Mouse (Mus musculus): ENCODE measurements at regions not wholly inside any gene's neighbourhood (a gene's known extent, or its start where the extent isn't known, plus 50 kb on each side); places are given as distances from the start of the nearest gene placed in this dataset.

- Histone ChIP-seq H3K4me3 (ENCODE audit: insufficient read depth, low read depth, low read length) (no peak overlapping the region), H3K27ac (ENCODE audit: insufficient read depth, low read depth, low read length) (no peak overlapping the region), H3K4me1 (ENCODE audit: control insufficient read depth, insufficient read depth, low read length) (no peaks in the 10 kb centered on the region)
- TF ChIP-seq POLR2A (IDR thresholded peaks at IDR 0.05; ENCODE audit: insufficient read depth, low read depth, low read length) (no peak), CTCF (IDR thresholded peaks at IDR 0.05; ENCODE audit: insufficient read depth, low read depth, low read length) (no peak)
- 70% methylated on average over 9 of the region's 9 CpGs for WGBS
These were observed 262.6 kb upstream of the Cxcr4 start for GRCm38 (mm10) chr1:128854649-128855048.

GRCm38 (mm10) chr1:128853286-128853685 lies 261.2 kb upstream of the Cxcr4 start:
- H3K4me3 ChIP-seq (ENCODE audit: insufficient read depth, low read depth, low read length), result no peak overlapping the region
- no peak overlapping the region for H3K27ac ChIP-seq (ENCODE audit: insufficient read depth, low read depth, low read length)
- WGBS, result 81% methylated on average over 10 of the region's 10 CpGs
- no peak for TF ChIP-seq POLR2A (IDR thresholded peaks at IDR 0.05; ENCODE audit: insufficient read depth, low read depth, low read length)
- TF ChIP-seq CTCF (IDR thresholded peaks at IDR 0.05; ENCODE audit: insufficient read depth, low read depth, low read length), result no peak
- H3K4me1 ChIP-seq (ENCODE audit: control insufficient read depth, insufficient read depth, low read length), result no peaks in the 10 kb centered on the region

- TF ChIP-seq CTCF (IDR thresholded peaks at IDR 0.05; ENCODE audit: insufficient read depth, low read depth, low read length), result no peak
- TF ChIP-seq POLR2A (IDR thresholded peaks at IDR 0.05; ENCODE audit: insufficient read depth, low read depth, low read length), result no peak
- H3K4me3 ChIP-seq (ENCODE audit: insufficient read depth, low read depth, low read length), result no peak overlapping the region
- no peaks in the 10 kb centered on the region for H3K4me1 ChIP-seq (ENCODE audit: control insufficient read depth, insufficient read depth, low read length)
- WGBS, result 77% methylated on average over 4 of the region's 4 CpGs
- H3K27ac ChIP-seq (ENCODE audit: insufficient read depth, low read depth, low read length), result no peak overlapping the region
These were observed 245.3 kb upstream of the Cxcr4 start for GRCm38 (mm10) chr1:128837361-128837760.

GRCm38 (mm10) chr1:128835510-128835909 lies 243.4 kb upstream of the Cxcr4 start:
- TF ChIP-seq CTCF (IDR thresholded peaks at IDR 0.05; ENCODE audit: insufficient read depth, low read depth, low read length), result no peak
- H3K27ac ChIP-seq (ENCODE audit: insufficient read depth, low read depth, low read length), result no peak overlapping the region
- WGBS, result 70% methylated on average over 8 of the region's 8 CpGs
- H3K4me1 ChIP-seq (ENCODE audit: control insufficient read depth, insufficient read depth, low read length), result no peaks in the 10 kb centered on the region
- H3K4me3 ChIP-seq (ENCODE audit: insufficient read depth, low read depth, low read length), result no peak overlapping the region

- Histone ChIP-seq H3K4me1 (ENCODE audit: control insufficient read depth, insufficient read depth, low read length) (no peaks in the 10 kb centered on the region), H3K27ac (ENCODE audit: insufficient read depth, low read depth, low read length) (no peak overlapping the region), H3K4me3 (ENCODE audit: insufficient read depth, low read depth, low read length) (no peak overlapping the region)
- 51% methylated on average over 11 of the region's 11 CpGs for WGBS
- TF ChIP-seq POLR2A (IDR thresholded peaks at IDR 0.05; ENCODE audit: insufficient read depth, low read depth, low read length) (no peak), CTCF (IDR thresholded peaks at IDR 0.05; ENCODE audit: insufficient read depth, low read depth, low read length) (no peak)
These were observed 241.1 kb upstream of the Cxcr4 start for GRCm38 (mm10) chr1:128833096-128833715.

- Histone ChIP-seq H3K4me3 (ENCODE audit: insufficient read depth, low read depth, low read length) (no peak overlapping the region), H3K27ac (ENCODE audit: insufficient read depth, low read depth, low read length) (no peak overlapping the region), H3K4me1 (ENCODE audit: control insufficient read depth, insufficient read depth, low read length) (no peaks in the 10 kb centered on the region)
- 39% methylated on average over 18 of the region's 18 CpGs for WGBS
- TF ChIP-seq CTCF (IDR thresholded peaks at IDR 0.05; ENCODE audit: insufficient read depth, low read depth, low read length) (peak; percentile 70), POLR2A (IDR thresholded peaks at IDR 0.05; ENCODE audit: insufficient read depth, low read depth, low read length) (no peak)
These were observed 240.2 kb upstream of the Cxcr4 start for GRCm38 (mm10) chr1:128832201-128832883.

- H3K4me1 ChIP-seq (ENCODE audit: control insufficient read depth, insufficient read depth, low read length), result no peaks in the 10 kb centered on the region
- no peak overlapping the region for H3K4me3 ChIP-seq (ENCODE audit: insufficient read depth, low read depth, low read length)
- WGBS, result 94% methylated on average over 8 of the region's 8 CpGs
- no peak overlapping the region for H3K27ac ChIP-seq (ENCODE audit: insufficient read depth, low read depth, low read length)
- TF ChIP-seq POLR2A (IDR thresholded peaks at IDR 0.05; ENCODE audit: insufficient read depth, low read depth, low read length), result no peak
- no peak for TF ChIP-seq CTCF (IDR thresholded peaks at IDR 0.05; ENCODE audit: insufficient read depth, low read depth, low read length)
These were observed 238.7 kb upstream of the Cxcr4 start for GRCm38 (mm10) chr1:128830671-128831240.

GRCm38 (mm10) chr1:128829536-128829935 lies 237.4 kb upstream of the Cxcr4 start:
- no peak for TF ChIP-seq CTCF (IDR thresholded peaks at IDR 0.05; ENCODE audit: insufficient read depth, low read depth, low read length)
- TF ChIP-seq POLR2A (IDR thresholded peaks at IDR 0.05; ENCODE audit: insufficient read depth, low read depth, low read length), result no peak
- Histone ChIP-seq H3K4me3 (ENCODE audit: insufficient read depth, low read depth, low read length) (no peak overlapping the region), H3K4me1 (ENCODE audit: control insufficient read depth, insufficient read depth, low read length) (no peaks in the 10 kb centered on the region), H3K27ac (ENCODE audit: insufficient read depth, low read depth, low read length) (no peak overlapping the region)
- 36% methylated on average over 2 of the region's 2 CpGs for WGBS

- TF ChIP-seq CTCF (IDR thresholded peaks at IDR 0.05; ENCODE audit: insufficient read depth, low read depth, low read length) (no peak), POLR2A (IDR thresholded peaks at IDR 0.05; ENCODE audit: insufficient read depth, low read depth, low read length) (no peak)
- no peaks in the 10 kb centered on the region for H3K4me1 ChIP-seq (ENCODE audit: control insufficient read depth, insufficient read depth, low read length)
- WGBS, result 70% methylated on average over 11 of the region's 11 CpGs
- H3K27ac ChIP-seq (ENCODE audit: insufficient read depth, low read depth, low read length), result no peak overlapping the region
- no peak overlapping the region for H3K4me3 ChIP-seq (ENCODE audit: insufficient read depth, low read depth, low read length)
These were observed 234.3 kb upstream of the Cxcr4 start for GRCm38 (mm10) chr1:128826419-128826818.
